Mouse (Mus musculus) liver, adult 2 months (tissue): ENCODE measurements at regions not wholly inside any gene's neighbourhood (a gene's known extent, or its start where the extent isn't known, plus 50 kb on each side); places are given as distances from the start of the nearest gene placed in this dataset.
"Not testable (repeated sequence)": the region's sequence is repeated elsewhere in the genome, so short reads cannot be mapped to it uniquely, and the experiment has no call there.

Experiments used
- DNase-seq: peaks from one replicate; pipeline ENCODE4 v3.0.0-alpha.2; 2011; ENCODE audit warnings: low read depth, low spot score; ENCODE audit errors: extremely low read depth
- H3K27ac ChIP-seq: fragments of 200-500 bp; replicated peaks from 2 replicates; pipeline ENCODE4 v1.5.1; 2012; ENCODE audit warnings: low read depth, mild to moderate bottlenecking, control low read depth, inconsistent platforms, low read length; ENCODE audit not compliant: insufficient read depth
- H3K27me3 ChIP-seq: fragments of 200-500 bp; 2 replicates; pipeline ENCODE4 v1.6.1; 2012; ENCODE audit warnings: mild to moderate bottlenecking, moderate library complexity, low read length, inconsistent platforms; ENCODE audit not compliant: control insufficient read depth, insufficient read depth
- H3K36me3 ChIP-seq: fragments of 200-500 bp; 2 replicates; pipeline ENCODE4 v1.6.1; 2012; ENCODE audit warnings: low read length, inconsistent platforms; ENCODE audit not compliant: control insufficient read depth, insufficient read depth
- H3K4me1 ChIP-seq: fragments of 200-500 bp; 2 replicates; pipeline ENCODE4 v1.6.1; 2011; ENCODE audit warnings: low read length; ENCODE audit not compliant: control insufficient read depth, insufficient read depth
- H3K4me3 ChIP-seq: fragments of 200-500 bp; 2 replicates; pipeline ENCODE4 v1.5.1; 2011; ENCODE audit warnings: low read depth, mild to moderate bottlenecking, control low read depth, low read length, moderate library complexity; ENCODE audit not compliant: insufficient read depth
- H3K79me2 ChIP-seq: fragments of 200-500 bp; 2 replicates; pipeline ENCODE4 v1.6.1; 2012; ENCODE audit warnings: inconsistent platforms, mild to moderate bottlenecking, low read length, moderate library complexity; ENCODE audit not compliant: control insufficient read depth, insufficient read depth
- H3K9ac ChIP-seq: fragments of 200-500 bp; 2 replicates; pipeline ENCODE4 v1.6.1; 2012; ENCODE audit warnings: low read depth, mild to moderate bottlenecking, control low read depth, inconsistent platforms, low read length
- CTCF ChIP-seq: fragments of 200-500 bp; IDR thresholded peaks from 2 replicates; pipeline ENCODE4 v1.5.1; 2011; ENCODE audit warnings: low read depth, low read length, control low read depth
- POLR2A ChIP-seq: fragments of 200-500 bp; IDR thresholded peaks from 2 replicates; pipeline ENCODE4 v1.6.1; 2011; ENCODE audit warnings: low read length, control low read depth; ENCODE audit not compliant: insufficient read depth; ENCODE audit errors: extremely low read depth
- WGBS: fragments of 180-500 bp; shearing (Covaris S2); methylation state at CpG from one replicate; pipeline ENCODE4 v1.1.7; 2018; 5-methylcytosine and 5-hydroxymethylcytosine counted together

GRCm38 (mm10) chr1:150202022-150202421 lies 102.2 kb downstream of the Ptgs2 start:
- Histone ChIP-seq H3K27me3 (no peaks in the 10 kb centered on the region), H3K36me3 (no peaks in the 10 kb centered on the region), H3K27ac (no peak overlapping the region), H3K9ac (no peak overlapping the region), H3K4me3 (no peak overlapping the region), H3K4me1 (no peaks in the 10 kb centered on the region), H3K79me2 (no peaks in the 10 kb centered on the region)
- no peak for DNase-seq
- WGBS = 81% methylated on average over 2 of the region's 2 CpGs
- no peak for TF ChIP-seq CTCF
- TF ChIP-seq POLR2A = no peak

- DNase-seq = no peak
- Histone ChIP-seq H3K27ac (no peak overlapping the region), H3K9ac (no peak overlapping the region), H3K4me3 (no peak overlapping the region), H3K27me3 (no peaks in the 10 kb centered on the region), H3K36me3 (no peaks in the 10 kb centered on the region), H3K79me2 (no peaks in the 10 kb centered on the region), H3K4me1 (no peaks in the 10 kb centered on the region; the same call in 1 of the 2 replicates)
- no peak for TF ChIP-seq POLR2A
- no peak for TF ChIP-seq CTCF
Measured at GRCm38 (mm10) chr1:150212454-150212853, 106.8 kb upstream of the Pdc start.

DNA sequence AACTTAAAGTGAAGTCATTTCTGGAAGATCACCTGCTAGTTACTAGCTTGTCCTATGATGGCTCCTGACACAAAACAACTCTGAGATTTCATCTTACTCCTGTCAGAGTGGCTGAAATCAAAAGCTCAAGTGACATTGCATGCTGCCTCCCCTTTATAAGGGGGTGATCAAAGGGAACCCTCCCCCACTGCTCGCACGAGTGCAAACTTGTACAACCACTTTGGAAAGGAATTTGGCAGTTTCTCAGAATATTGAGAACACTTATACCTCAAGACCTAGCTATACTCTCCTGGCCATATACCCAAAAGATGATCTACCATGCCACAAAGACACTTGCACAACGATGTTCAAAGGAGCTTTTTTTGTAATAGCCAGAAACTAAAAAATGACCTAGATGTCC lies 102.5 kb upstream of the Pdc start:
- Histone ChIP-seq H3K36me3 (no peaks in the 10 kb centered on the region), H3K9ac (no peak overlapping the region), H3K27me3 (no peaks in the 10 kb centered on the region), H3K4me3 (no peak overlapping the region), H3K79me2 (no peaks in the 10 kb centered on the region), H3K4me1 (no peaks in the 10 kb centered on the region), H3K27ac (no peak overlapping the region)
- TF ChIP-seq CTCF (no peak), POLR2A (no peak)
- WGBS = 80% methylated on average over 3 of the region's 3 CpGs
- no peak for DNase-seq

DNA sequence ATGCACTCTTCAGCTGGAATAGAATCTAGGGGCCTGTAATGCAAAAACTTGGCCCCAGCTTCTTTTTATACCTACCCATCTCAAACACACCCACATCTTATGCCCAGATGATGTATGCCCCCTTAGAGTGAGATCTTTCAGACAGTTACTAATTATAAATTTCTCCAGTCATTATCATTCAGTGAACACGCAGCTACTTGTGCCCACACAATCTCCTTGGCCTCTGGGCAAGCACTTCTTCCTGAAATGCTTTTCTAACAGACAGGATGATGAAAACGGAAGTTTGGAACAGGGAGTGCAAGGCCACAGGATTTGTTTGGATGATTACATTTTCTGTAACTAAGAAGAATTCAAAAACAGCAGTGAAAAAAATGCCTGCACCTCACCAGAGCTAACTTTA lies 100.4 kb upstream of the Pdc start:
- Histone ChIP-seq H3K4me3 (no peak overlapping the region), H3K27me3 (no peaks in the 10 kb centered on the region), H3K9ac (no peak overlapping the region), H3K36me3 (no peaks in the 10 kb centered on the region), H3K79me2 (no peaks in the 10 kb centered on the region), H3K27ac (no peak overlapping the region), H3K4me1 (no peaks in the 10 kb centered on the region)
- no peak for TF ChIP-seq CTCF
- no peak for TF ChIP-seq POLR2A
- no peak for DNase-seq
- WGBS = 56% methylated on average over 2 of the region's 2 CpGs

- no peak overlapping the region for H3K9ac ChIP-seq
- H3K27me3 ChIP-seq = no peaks in the 10 kb centered on the region
- no peaks in the 10 kb centered on the region for H3K4me1 ChIP-seq
- DNase-seq = no peak
- H3K27ac ChIP-seq = no peak overlapping the region
- 75% methylated on average over 6 of the region's 6 CpGs for WGBS
- no peaks in the 10 kb centered on the region for H3K36me3 ChIP-seq
- H3K79me2 ChIP-seq = no peaks in the 10 kb centered on the region
- no peak overlapping the region for H3K4me3 ChIP-seq
- no peak for TF ChIP-seq CTCF
- TF ChIP-seq POLR2A = no peak
Measured at GRCm38 (mm10) chr1:150225529-150225928, 93.7 kb upstream of the Pdc start.

- not testable (repeated sequence) for H3K36me3 ChIP-seq, H3K79me2 ChIP-seq, DNase-seq, H3K27me3 ChIP-seq, H3K4me3 ChIP-seq, H3K9ac ChIP-seq, H3K4me1 ChIP-seq, H3K27ac ChIP-seq
- whole genome bisulfite sequencing = 84% methylated on average over 1 of the region's 1 CpGs
Measured at GRCm38 (mm10) chr1:150239504-150239903, 79.7 kb upstream of the Pdc start.
